Mouse (Mus musculus): ENCODE results near the gene Rcc1.

The Rcc1 gene

GRCm38 (mm10) chr4:132353481-132353885 is at the start of gene Rcc1:
Gene Rcc1, minus strand, starts transcription at chr4:132353605.
- peak; percentile 94 for DNase-seq (ENCODE audit: low spot score)

DNA sequence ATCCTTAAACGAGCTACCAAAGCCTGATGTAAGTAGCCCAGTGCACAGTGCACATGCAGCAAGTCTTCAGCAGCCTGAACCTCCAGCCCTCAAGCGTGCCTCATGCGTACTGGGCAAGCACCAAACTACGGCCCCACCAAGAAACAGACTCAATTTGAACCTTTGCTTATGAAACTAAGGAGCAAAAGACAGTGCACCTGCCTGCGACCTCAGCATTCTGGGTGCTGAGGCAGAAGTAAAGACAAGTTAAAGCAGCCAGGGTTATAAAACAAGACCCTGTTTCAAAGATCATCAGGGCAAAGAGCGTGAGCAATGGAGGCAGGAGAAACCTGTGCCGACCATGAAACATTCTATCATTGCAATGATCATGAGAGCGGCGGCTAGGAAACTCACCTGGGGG is 47.6 kb upstream of the Rcc1 start:
- no peak for DNase-seq (ENCODE audit: low spot score)

DNA sequence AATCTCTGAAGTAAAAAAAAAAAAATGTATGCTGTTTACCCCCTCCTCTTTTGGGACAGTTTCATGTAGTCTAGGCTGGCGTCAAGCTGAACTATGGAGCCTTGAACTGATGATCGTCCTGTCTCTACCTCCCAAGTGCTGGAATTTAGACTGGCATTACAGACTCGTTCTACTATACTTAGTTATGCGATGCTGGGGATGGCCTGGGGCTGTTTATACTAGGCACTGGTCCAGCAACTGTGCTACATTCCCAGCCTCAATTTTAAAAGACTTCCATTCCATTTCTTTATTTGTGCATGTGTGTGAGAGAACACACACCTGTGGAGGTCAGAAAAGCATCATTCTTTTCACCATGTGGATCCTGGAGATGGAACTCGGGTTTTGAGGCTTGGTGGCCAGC is 45.5 kb upstream of the Rcc1 start:
- DNase-seq (ENCODE audit: low spot score): no peak

DNA sequence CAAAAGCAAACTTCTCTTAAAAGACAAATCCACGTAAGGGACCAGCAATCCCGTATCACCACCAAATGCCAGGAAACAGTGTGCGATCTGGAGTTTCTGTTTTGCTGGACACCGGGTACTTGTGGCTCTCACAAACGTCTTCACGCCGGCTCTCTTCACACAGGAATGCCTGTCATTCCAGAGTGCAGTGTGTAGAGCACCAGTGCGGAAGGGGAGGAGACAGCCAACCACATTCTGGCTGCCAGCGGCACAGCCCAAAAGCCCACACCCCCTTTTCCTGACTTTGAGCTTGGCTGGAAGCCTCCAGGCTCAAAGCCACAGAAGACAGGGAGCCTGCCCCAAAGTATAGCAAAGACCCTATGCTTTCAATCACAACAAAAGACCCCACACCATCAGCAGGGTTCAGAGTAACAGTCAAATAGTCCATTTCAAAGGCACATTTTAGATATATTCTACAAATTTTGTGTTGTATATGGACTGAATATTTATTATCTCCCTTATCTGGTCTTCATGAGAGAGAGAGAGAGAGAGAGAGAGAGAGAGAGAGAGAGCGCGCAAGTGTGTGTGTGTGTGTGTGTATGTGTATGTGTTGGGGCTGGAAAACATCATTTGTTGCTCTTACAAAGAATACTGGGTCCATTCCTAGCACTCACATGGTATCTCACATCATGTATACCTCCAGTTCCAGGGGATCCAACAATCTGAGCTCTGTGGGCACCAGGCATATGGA is 44.8 kb upstream of the Rcc1 start:
- peak; percentile 72 for DNase-seq (ENCODE audit: low spot score)

- DNase-seq (ENCODE audit: low spot score): no peak
Measured at GRCm38 (mm10) chr4:132397120-132397519, 43.7 kb upstream of the Rcc1 start.

GRCm38 (mm10) chr4:132396251-132396650 is 42.8 kb upstream of the Rcc1 start:
- no peak for DNase-seq (ENCODE audit: low spot score)

GRCm38 (mm10) chr4:132391063-132391740 is 37.8 kb upstream of the Rcc1 start:
- DNase-seq (ENCODE audit: low spot score): peak; percentile 84

DNA sequence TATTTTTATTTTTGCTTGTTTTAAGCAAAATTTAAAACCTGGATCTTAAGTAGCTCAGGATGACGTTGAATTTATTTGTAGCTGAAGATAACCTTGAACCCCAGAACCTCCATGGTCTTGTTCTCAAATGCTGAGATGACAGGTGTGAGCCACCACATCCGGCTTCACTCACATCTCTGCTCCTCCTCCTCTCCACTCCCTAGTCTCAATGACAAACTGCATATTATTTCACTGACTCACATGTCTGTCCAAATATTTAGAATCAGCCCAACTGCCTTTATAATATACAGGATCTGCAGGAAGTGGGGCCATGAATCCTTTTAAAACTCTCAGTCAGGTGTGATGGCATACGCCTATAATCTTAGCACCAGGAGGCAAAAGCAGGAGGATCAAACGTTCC is 35.9 kb upstream of the Rcc1 start:
- no peak for DNase-seq (ENCODE audit: low spot score)

- no peak for DNase-seq (ENCODE audit: low spot score)
Measured at GRCm38 (mm10) chr4:132387617-132388016, 34.2 kb upstream of the Rcc1 start.

- DNase-seq (ENCODE audit: low spot score): no peak
Measured at GRCm38 (mm10) chr4:132386846-132387245, 33.4 kb upstream of the Rcc1 start.

GRCm38 (mm10) chr4:132385771-132386410 is 32.5 kb upstream of the Rcc1 start:
- no peak for DNase-seq (ENCODE audit: low spot score)

DNA sequence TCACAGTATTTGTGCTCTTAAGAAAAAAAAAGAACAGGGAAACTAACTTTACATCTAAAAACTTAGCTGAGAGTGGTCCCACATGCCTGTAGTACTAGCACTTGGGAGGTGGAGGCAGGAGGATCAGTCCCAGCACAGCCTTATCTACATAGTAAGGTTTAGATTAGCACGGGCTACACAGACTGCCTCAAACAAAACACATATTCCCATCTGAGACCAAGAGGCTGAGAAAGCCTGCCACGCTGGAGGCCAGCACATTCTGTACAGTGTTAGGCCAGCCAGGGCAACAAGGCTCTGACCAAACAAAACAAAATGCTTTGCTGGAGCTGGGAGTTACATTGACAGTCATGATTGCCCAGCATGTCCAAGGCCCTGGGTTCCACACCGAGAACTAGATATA is 30.1 kb upstream of the Rcc1 start:
- DNase-seq (ENCODE audit: low spot score): no peak

DNA sequence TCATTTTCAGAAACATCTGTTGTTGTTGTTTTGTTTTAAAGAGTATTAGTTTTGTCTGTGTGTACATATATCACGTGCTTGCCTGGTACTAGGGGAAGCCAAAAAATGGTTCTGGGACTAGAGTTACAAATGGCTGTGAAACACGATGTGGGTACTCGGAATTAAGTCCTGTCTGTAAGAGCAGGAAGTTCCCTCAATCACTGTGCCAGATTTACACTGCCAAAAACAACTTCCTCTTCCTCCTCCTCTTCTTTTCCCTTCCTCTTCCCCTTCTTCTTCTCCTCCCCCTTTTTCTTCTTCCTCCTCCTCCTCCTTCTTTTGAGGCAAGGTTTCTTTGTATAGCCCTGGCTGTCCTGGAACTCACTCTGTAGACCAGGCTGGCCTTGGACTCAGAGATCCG is 28.9 kb upstream of the Rcc1 start:
- DNase-seq (ENCODE audit: low spot score): no peak

- DNase-seq (ENCODE audit: low spot score): no peak
Measured at GRCm38 (mm10) chr4:132380965-132381616, 27.7 kb upstream of the Rcc1 start.

DNA sequence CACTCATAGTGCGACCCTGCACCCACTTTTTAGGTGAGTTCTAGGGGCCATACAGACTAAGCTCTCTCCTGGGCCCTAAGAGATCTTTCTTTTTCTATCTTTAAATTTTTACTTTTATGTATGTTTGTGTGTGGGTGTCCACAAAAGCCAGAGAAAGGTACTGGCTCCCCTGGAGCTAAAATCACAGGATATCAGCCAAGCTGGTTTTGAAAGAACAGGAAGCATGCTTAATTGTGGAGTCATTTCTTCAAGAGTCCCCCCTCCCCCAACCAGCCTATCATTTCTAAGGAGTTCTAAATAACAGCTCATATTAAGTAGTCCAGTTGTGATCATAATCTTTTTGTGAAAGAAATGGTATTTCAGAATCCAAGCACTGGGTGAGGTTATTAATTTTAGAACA is 20.4 kb upstream of the Rcc1 start:
- no peak for DNase-seq (ENCODE audit: low spot score)

- no peak for DNase-seq (ENCODE audit: low spot score)
Measured at GRCm38 (mm10) chr4:132369953-132370750, 16.7 kb upstream of the Rcc1 start.

DNA sequence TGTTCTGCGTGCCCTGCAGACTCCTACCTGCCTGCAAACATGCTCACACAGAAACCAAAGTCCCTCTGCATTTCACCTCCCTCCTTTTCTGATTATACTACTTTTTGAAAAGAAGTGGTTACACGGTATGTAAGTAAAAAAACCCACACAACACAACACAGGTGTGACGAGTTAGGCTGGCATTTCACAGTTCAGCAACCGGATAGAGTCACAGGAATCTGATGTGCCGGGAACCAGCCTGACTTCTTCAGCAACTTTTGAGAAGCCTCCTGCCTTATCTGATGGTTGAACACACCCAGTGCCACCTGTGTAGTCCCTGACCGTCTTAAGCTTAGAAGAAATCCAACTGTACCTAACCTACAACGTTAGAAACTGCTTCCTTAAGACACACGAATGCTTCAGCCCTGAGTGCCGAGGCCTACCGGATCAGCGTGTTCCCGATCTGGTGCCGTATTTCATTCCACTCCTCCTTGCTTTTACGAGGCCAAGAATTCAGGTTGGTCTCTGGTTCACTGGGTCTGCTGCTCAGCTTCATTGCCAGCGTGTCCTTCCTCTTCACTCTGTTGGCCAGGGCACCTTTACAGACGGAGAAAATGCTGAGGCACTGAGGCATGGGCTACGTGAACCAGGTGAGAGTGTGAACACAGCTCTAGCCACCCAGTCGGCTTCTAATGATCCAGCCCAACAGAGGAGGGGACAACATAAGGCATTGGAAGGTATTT is 14.2 kb upstream of the Rcc1 start:
- no peak for DNase-seq (ENCODE audit: low spot score)

GRCm38 (mm10) chr4:132365450-132366060 is 12.2 kb upstream of the Rcc1 start:
- DNase-seq (ENCODE audit: low spot score): no peak

- DNase-seq (ENCODE audit: low spot score): no peak
Measured at GRCm38 (mm10) chr4:132363487-132363886, 10.1 kb upstream of the Rcc1 start.

- no peak for DNase-seq (ENCODE audit: low spot score)
Measured at GRCm38 (mm10) chr4:132359510-132359909, 6.1 kb upstream of the Rcc1 start.

- peak; percentile 85 for DNase-seq (ENCODE audit: low spot score)
Measured at GRCm38 (mm10) chr4:132356170-132356569, 2.8 kb upstream of the Rcc1 start.

Data from c-Kit-positive CD71-positive TER-119-positive erythroid progenitor cells, embryonic 14.5 days (primary cell).